Mouse (Mus musculus): ENCODE measurements around the gene Six5.

DNA sequence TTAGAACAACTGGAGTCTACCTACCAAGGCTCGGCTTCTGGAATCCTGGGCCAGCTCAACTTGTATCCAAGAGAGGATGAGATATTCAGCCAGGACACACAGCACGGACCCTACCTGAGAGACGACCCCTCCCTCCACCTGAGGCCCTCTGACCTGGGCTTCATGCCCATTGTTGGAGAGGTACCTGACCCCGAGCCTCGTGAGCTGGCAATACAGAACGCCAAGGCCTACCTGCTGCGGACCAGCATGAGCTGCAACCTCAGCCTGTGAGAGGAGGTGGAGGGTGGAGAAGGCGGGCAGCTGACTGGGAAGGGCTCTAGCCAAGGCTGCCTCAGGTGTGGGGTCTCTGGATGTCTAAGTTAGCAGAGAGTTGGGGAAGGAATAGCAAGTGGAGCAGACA, 39.3 kb upstream of the Six5 start:
- TF ChIP-seq POLR2A (IDR thresholded peaks at IDR 0.05; ENCODE audit: borderline replicate concordance, control insufficient read depth, low read depth, low read length) (no peak), CTCF (IDR thresholded peaks at IDR 0.05; ENCODE audit: control insufficient read depth, insufficient read depth, low read length) (no peak)

Data from bone marrow, adult 2 months (tissue).